In the genomic region with DNA sequence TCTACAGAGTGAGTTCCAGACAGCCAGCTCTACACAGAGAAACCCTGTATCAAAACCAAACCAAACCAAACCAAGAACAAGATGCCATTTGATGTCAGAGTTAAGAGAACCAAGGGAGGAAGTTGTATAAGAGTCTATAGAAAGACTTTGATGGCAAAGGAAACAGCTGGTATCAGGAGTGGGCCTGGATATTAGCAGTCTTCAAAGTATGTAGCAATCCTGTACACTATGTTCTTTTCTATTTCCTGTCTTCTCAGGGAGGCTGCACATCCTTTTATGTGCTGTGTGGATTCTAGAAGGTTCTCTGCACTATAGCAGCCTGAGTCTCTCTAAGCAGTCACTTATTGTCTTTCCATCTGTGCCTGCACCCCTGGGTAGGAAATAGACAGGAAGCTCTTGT, we compare ENCODE assay signal across 26 mouse cellular contexts. TPM values are rescaled to one million over a fixed set of nuclear protein-coding genes. Genes with fewer than 3 reads are reported as not detected.
DNase-seq lines count a peak whose midpoint lies in the region; ATAC-seq lines count a peak whose summit lies in the region.
"Had no signal": no experiment of that assay in that cellular context is flagged by ENCODE, and none has a peak within 500 bp of the region (broad histone marks: within the 10 kb centered on the region; RNA-seq: fewer than 3 reads in every experiment).

No protein-coding gene starts in this region.

- H3K9ac ChIP-seq in lung, embryonic 16.5 days (ENCODE audit: low read length): no peak overlapping the region
- H3K9ac ChIP-seq: heart, embryonic 12.5 days; hindbrain, embryonic 12.5 days had no signal

- H3K9me3 ChIP-seq in lung, embryonic 16.5 days (ENCODE audit: control insufficient read depth, low read length): no peaks in the 10 kb centered on the region
- H3K9me3 ChIP-seq: embryonic facial prominence, embryonic 10.5 days; G1E; heart, embryonic 12.5 days; hindbrain, embryonic 12.5 days had no signal

- H3K4me2 ChIP-seq in lung, embryonic 16.5 days (ENCODE audit: low read depth, low read length): no peak overlapping the region
- H3K4me2 ChIP-seq: heart, embryonic 12.5 days; hindbrain, embryonic 12.5 days had no signal

- ATAC-seq in CD4-positive, CD25-positive, alpha-beta regulatory T cell, adult 4 months: no peak
- ATAC-seq in lung, embryonic 16.5 days (ENCODE audit: low read depth): no peak
- ATAC-seq: forebrain, embryonic 14.5 days; hindbrain, embryonic 16.5 days had no signal

- H3K27me3 ChIP-seq in lung, embryonic 16.5 days (ENCODE audit: control insufficient read depth, insufficient read depth, low read depth, low read length): no peaks in the 10 kb centered on the region
- H3K27me3 ChIP-seq: heart, embryonic 12.5 days; hindbrain, embryonic 12.5 days had no signal

- peaks cover 11% of the 10 kb centered on the region for H3K4me1 ChIP-seq in lung, embryonic 16.5 days (replicated peaks; ENCODE audit: control insufficient read depth, insufficient read depth, low read length)

- DNase-seq in CD4-positive, CD25-positive, alpha-beta regulatory T cell, adult 2 months (ENCODE audit: low read depth, low spot score): peak; percentile 21
- no peak for DNase-seq in lung, postnatal 14 days
- peak; percentile 77 for DNase-seq in thymus, postnatal 0 days (ENCODE audit: low spot score)
- no peak for DNase-seq in thymus, postnatal 4 days
- DNase-seq in thymus, postnatal 36 days: peak; percentile 15 to 19
- DNase-seq in adrenal gland, postnatal 36 days: no peak
- DNase-seq: adrenal gland, postnatal 25 days; cerebellum, adult 2 months; cerebellum, postnatal 10 days; gastrocnemius, adult 2 months; gastrocnemius, postnatal 25 days; heart, postnatal 4 days had no signal

- peak overlapping the region; percentile 72 for H3K27ac ChIP-seq in lung, embryonic 16.5 days (ENCODE audit: low read length)
- H3K27ac ChIP-seq: embryonic facial prominence, embryonic 10.5 days; gastrocnemius, adult 2 months; hindbrain, embryonic 12.5 days had no signal

- H3K4me3 ChIP-seq in lung, embryonic 16.5 days (ENCODE audit: low read length): no peak overlapping the region
- H3K4me3 ChIP-seq: embryonic facial prominence, embryonic 10.5 days; gastrocnemius, adult 2 months; heart, embryonic 12.5 days; hindbrain, embryonic 12.5 days had no signal

- no peaks in the 10 kb centered on the region for H3K36me3 ChIP-seq in lung, embryonic 16.5 days (ENCODE audit: control insufficient read depth, insufficient read depth, low read length)
- H3K36me3 ChIP-seq: embryonic facial prominence, embryonic 10.5 days; heart, embryonic 12.5 days; hindbrain, embryonic 12.5 days had no signal

RNA-seq across cellular contexts. Expression of a gene that starts 4.2 kb away (rescaled TPM):
- 10 to 100 TPM; 25.0 to 25.3 TPM for polyA plus RNA-seq in CD4-positive, CD25-positive, alpha-beta regulatory T cell, adult 4 months (2017; shearing (Covaris generic))
- polyA plus RNA-seq in lung, embryonic 16.5 days (2015; fragmentation: Nextera tagmentation; extraction: Ambion mirVana): 355 and 372 TPM in 2 replicates
- 413 and 414 TPM in 2 replicates for polyA plus RNA-seq in thymus, postnatal 0 days (2015; fragmentation: Nextera tagmentation; extraction: Ambion mirVana)
- total RNA-seq in adrenal gland, postnatal 36 days (2021): 100 to 1,000 TPM; 123 to 125 TPM

RNA-seq across cellular contexts. Expression of a gene that starts 23.9 kb away (rescaled TPM):
- 100 to 1,000 TPM; 446 to 574 TPM for polyA plus RNA-seq in CD4-positive, CD25-positive, alpha-beta regulatory T cell, adult 4 months (2017; shearing (Covaris generic))
- 337 and 342 TPM in 2 replicates for polyA plus RNA-seq in lung, embryonic 16.5 days (2015; fragmentation: Nextera tagmentation; extraction: Ambion mirVana)
- 546 and 590 TPM in 2 replicates for polyA plus RNA-seq in thymus, postnatal 0 days (2015; fragmentation: Nextera tagmentation; extraction: Ambion mirVana)
- total RNA-seq in adrenal gland, postnatal 36 days (2021): 1,000 to 10,000 TPM in 1 of 2 experiments, 100 to 1,000 TPM in 1; 989 to 1,001 TPM

RNA-seq across cellular contexts. Expression of a gene that starts 27.1 kb away (rescaled TPM):
- polyA plus RNA-seq in CD4-positive, CD25-positive, alpha-beta regulatory T cell, adult 4 months (2017; shearing (Covaris generic)): under 1 TPM in 1 of 2 experiments, not detected in 1; 0.86 TPM
- 14.7 and 17.9 TPM in 2 replicates for polyA plus RNA-seq in lung, embryonic 16.5 days (2015; fragmentation: Nextera tagmentation; extraction: Ambion mirVana)
- 9.6 and 11.7 TPM in 2 replicates for polyA plus RNA-seq in thymus, postnatal 0 days (2015; fragmentation: Nextera tagmentation; extraction: Ambion mirVana)
- total RNA-seq in adrenal gland, postnatal 36 days (2021): 10 to 100 TPM in 1 of 2 experiments, 1 to 10 TPM in 1; 8.2 to 15.0 TPM

RNA-seq across cellular contexts. Expression of a gene that starts 27.9 kb away (rescaled TPM):
- polyA plus RNA-seq in CD4-positive, CD25-positive, alpha-beta regulatory T cell, adult 4 months (2017; shearing (Covaris generic)): under 1 TPM in 1 of 2 experiments, not detected in 1; 0.11 TPM
- polyA plus RNA-seq in lung, embryonic 16.5 days (2015; fragmentation: Nextera tagmentation; extraction: Ambion mirVana): 0.99 and 1.2 TPM in 2 replicates
- polyA plus RNA-seq in thymus, postnatal 0 days (2015; fragmentation: Nextera tagmentation; extraction: Ambion mirVana): not detected in 2 replicates
- total RNA-seq in adrenal gland, postnatal 36 days (2021): under 1 TPM; 0.86 to 0.93 TPM
- total RNA-seq: gastrocnemius, adult 2 months; gastrocnemius, postnatal 25 days; granulocyte monocyte progenitor cell, adult 5-6 weeks had no signal
- polyA plus RNA-seq: C2C12; G1E; heart, embryonic 12.5 days had no signal

RNA-seq across cellular contexts. Expression of a gene that starts 33.8 kb away (rescaled TPM):
- not detected for polyA plus RNA-seq in CD4-positive, CD25-positive, alpha-beta regulatory T cell, adult 4 months (2017; shearing (Covaris generic))
- polyA plus RNA-seq in lung, embryonic 16.5 days (2015; fragmentation: Nextera tagmentation; extraction: Ambion mirVana): 0.34 and 0.48 TPM in 2 replicates
- polyA plus RNA-seq in thymus, postnatal 0 days (2015; fragmentation: Nextera tagmentation; extraction: Ambion mirVana): 0.23 TPM in 1 of 2 replicates, not detected in the other
- total RNA-seq in adrenal gland, postnatal 36 days (2021): not detected
- total RNA-seq: adrenal gland, adult 18-20 months; adrenal gland, postnatal 25 days; G1E; gastrocnemius, adult 2 months; gastrocnemius, postnatal 25 days; granulocyte monocyte progenitor cell, adult 5-6 weeks; heart, adult 8-10 months; heart, postnatal 4 days had no signal
- polyA plus RNA-seq: cerebellum, adult 2 months; embryonic facial prominence, embryonic 10.5 days; embryonic facial prominence, embryonic 14.5 days; forebrain, embryonic 14.5 days; G1E; heart, embryonic 12.5 days; heart, embryonic 16.5 days; hindbrain, embryonic 12.5 days had no signal

Comparison
In these comparisons a context has a peak if more than half of its experiments do, and no peak if none do; other contexts are left out.
1. DNase-seq: peak in CD4-positive, CD25-positive, alpha-beta regulatory T cell, adult 2 months (single experiment), thymus, postnatal 0 days (single experiment) and thymus, postnatal 36 days (2 of 2); none in lung, postnatal 14 days (single experiment), thymus, postnatal 4 days (single experiment) and adrenal gland, postnatal 36 days (0 of 2).
2. RNA of a gene that starts 4.2 kb away (polyA plus RNA-seq): 413 to 414 TPM in thymus, postnatal 0 days and 355 to 372 TPM in lung, embryonic 16.5 days; 25.0 to 25.3 TPM in CD4-positive, CD25-positive, alpha-beta regulatory T cell, adult 4 months; every median in the first group is over 10 times any median in the second.